Mouse (Mus musculus) CD8-positive naive resting alpha-beta T cell, adult 2 months (primary cell): ENCODE results near the gene Gm20824.
"Not testable (repeated sequence)": the region's sequence is repeated elsewhere in the genome, so short reads cannot be mapped to it uniquely, and the experiment has no call there.

Source experiments
- DNase-seq, 2 experiments: peaks; one replicate each; pipeline ENCODE4 v3.0.0; 2022; ENCODE audit warnings: low read depth in 2 of 2, low spot score in 2 of 2

The Gm20824 gene

DNA sequence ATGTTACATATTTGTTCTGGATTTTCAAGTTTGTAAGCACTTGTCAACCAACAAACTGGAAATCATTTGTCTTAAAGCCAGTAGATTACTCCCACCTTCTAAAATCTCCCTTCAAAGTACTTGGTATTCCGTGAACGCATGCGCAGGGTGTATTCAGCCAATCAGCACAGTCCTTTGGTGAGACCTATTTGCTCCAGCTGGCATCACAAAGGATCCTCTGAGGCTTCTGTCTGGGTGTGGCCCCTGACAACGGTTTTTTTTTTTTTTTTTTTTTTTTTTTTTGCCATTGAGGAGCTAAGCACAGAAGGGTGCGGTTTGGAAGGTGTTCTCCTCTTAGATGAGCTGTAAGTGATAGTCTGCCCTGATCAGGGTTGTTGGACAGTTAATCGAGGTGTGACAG is at the start of gene Gm20824:
Gm20824 (plus strand) TSS at position 301 of the 400 bp plus-strand sequence.
- not testable (repeated sequence) for DNase-seq
